Mouse (Mus musculus) G1E (cell line): ENCODE measurements around the gene Kif13a. TPM values are rescaled to one million over a fixed set of nuclear protein-coding genes. Genes with fewer than 3 reads are reported as not detected.

Experiments used
- ATAC-seq: 2 replicates; pipeline ENCODE4 v1.8.0; 2016; ENCODE audit warnings: mild to moderate bottlenecking; ENCODE audit not compliant: insufficient number of reproducible peaks, poor library complexity, low FRiP score, severe bottlenecking; ENCODE audit errors: extremely low read depth
- DNase-seq: peaks from one replicate; pipeline ENCODE4 v3.0.0; 2012; ENCODE audit warnings: low spot score
- H3K27me3 ChIP-seq: 2 replicates; pipeline ENCODE4 v1.6.1; 2012; ENCODE audit warnings: mild to moderate bottlenecking, low read length, inconsistent platforms; ENCODE audit not compliant: insufficient read depth
- H3K36me3 ChIP-seq: replicated peaks from 2 replicates; pipeline ENCODE3; 2012; ENCODE audit warnings: mild to moderate bottlenecking, inconsistent platforms
- H3K4me1 ChIP-seq: 2 replicates; pipeline ENCODE4 v1.6.1; 2012; ENCODE audit warnings: low read depth, low read length, inconsistent platforms, mixed read lengths; ENCODE audit not compliant: insufficient read depth
- H3K4me3 ChIP-seq: 2 replicates; pipeline ENCODE4 v1.5.1; 2012; ENCODE audit warnings: low read depth, mild to moderate bottlenecking, inconsistent platforms, low read length, moderate library complexity, mixed read lengths
- H3K9me3 ChIP-seq: replicated peaks from 2 replicates; pipeline ENCODE4 v1.6.1; 2012; ENCODE audit warnings: inconsistent platforms
- CTCF ChIP-seq: IDR thresholded peaks from 2 replicates; pipeline ENCODE4 v1.5.1; 2012; ENCODE audit warnings: low read depth, low read length, inconsistent platforms, mixed read lengths
- GATA1 ChIP-seq: IDR thresholded peaks from 2 replicates; pipeline ENCODE4 v1.6.1; 2012; ENCODE audit warnings: borderline replicate concordance, low read length, inconsistent platforms, mixed read lengths
- GATA2 ChIP-seq: IDR thresholded peaks from 2 replicates; pipeline ENCODE4 v1.6.1; 2012; ENCODE audit warnings: low read depth, low read length, inconsistent platforms, borderline replicate concordance
- POLR2AphosphoS5 ChIP-seq: IDR thresholded peaks from 2 replicates; pipeline ENCODE4 v1.6.1; 2012; ENCODE audit warnings: low read depth, low read length, inconsistent platforms; ENCODE audit not compliant: insufficient replicate concordance
- TAL1 ChIP-seq: conservative IDR thresholded peaks from 2 replicates; pipeline ENCODE4 v1.6.1; 2012; ENCODE audit warnings: low read depth, low read length, inconsistent platforms, mixed read lengths
- polyA plus RNA-seq: library from polyadenylated mRNA; stranded (reverse); fragments of >175 nt; gene quantifications from 2 replicates; pipeline ENCODE4 v1.2.3, GENCODE M21; 2012
- total RNA-seq, 2 experiments: library from RNA; stranded (forward) in 1 of 2; stranded (reverse) in 1 of 2; fragments of 200-1000 nt in 1 of 2; fragments of >200 nt in 1 of 2; fragmentation: Nextera tagmentation in 1 of 2; gene quantifications; 2 replicates each; pipeline ENCODE4 v1.2.3; 2014 to 2017

The Kif13a gene
- total and polyA plus RNA-seq, 3 experiments = 0.16 TPM; not detected in 2

DNA sequence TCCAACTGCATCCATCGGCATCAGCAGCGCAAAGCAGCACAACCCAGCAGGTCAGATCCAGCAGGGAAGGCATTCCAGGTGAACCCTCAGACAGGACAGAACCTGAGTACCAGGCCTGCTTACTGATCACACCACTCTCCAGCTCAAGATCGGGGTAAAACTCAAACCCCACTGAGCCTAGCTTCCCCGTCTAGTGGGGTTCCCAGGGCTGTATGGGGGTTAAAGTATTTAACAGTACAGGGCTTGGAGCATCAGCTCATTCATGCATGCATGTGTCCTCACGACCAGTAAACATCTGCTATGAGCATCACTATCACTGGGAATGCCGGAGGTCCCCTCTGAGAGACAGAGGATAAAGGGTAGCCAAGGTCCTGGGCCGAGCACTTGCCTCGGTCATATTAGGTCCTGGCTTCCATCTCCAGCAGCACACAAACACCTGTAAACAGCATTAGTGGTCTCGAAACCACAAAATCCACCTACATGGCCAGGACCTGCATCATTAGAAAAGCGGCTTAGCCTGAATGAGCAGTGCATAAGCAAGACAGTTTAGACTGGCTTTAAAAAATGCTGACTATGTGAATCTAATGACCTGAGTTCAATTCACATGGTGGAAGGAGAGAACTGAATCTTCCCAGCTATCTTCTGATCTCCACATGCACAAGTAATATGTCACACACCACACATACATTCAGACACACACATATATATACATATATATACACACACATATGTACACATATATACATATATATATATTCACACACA, 43.0 kb downstream of the Kif13a start:
- TF ChIP-seq GATA1 = no peak
- no peak for TF ChIP-seq TAL1
- no peak for TF ChIP-seq GATA2
- no peak for TF ChIP-seq POLR2AphosphoS5
- no peak for TF ChIP-seq CTCF
- Histone ChIP-seq H3K27me3 (no peaks in the 10 kb centered on the region; the same call in 1 of the 2 replicates), H3K36me3 (no peaks in the 10 kb centered on the region), H3K4me3 (no peak overlapping the region), H3K4me1 (no peaks in the 10 kb centered on the region), H3K9me3 (no peaks in the 10 kb centered on the region)
- DNase-seq (no peak), ATAC-seq (no peak)

GRCm38 (mm10) chr13:46885759-46886060, 44.0 kb downstream of the Kif13a start:
- DNase-seq (no peak), ATAC-seq (no peak)
- H3K27me3 ChIP-seq = no peaks in the 10 kb centered on the region; the same call in 1 of the 2 replicates
- H3K9me3 ChIP-seq = no peaks in the 10 kb centered on the region
- no peak for TF ChIP-seq TAL1
- TF ChIP-seq CTCF = no peak
- TF ChIP-seq GATA1 = no peak
- TF ChIP-seq GATA2 = no peak
- no peak for TF ChIP-seq POLR2AphosphoS5
- H3K36me3 ChIP-seq = no peaks in the 10 kb centered on the region
- no peaks in the 10 kb centered on the region for H3K4me1 ChIP-seq
- no peak overlapping the region for H3K4me3 ChIP-seq

GRCm38 (mm10) chr13:46884898-46885758, 44.5 kb downstream of the Kif13a start:
- Histone ChIP-seq H3K27me3 (no peaks in the 10 kb centered on the region; the same call in 1 of the 2 replicates), H3K36me3 (no peaks in the 10 kb centered on the region), H3K9me3 (no peaks in the 10 kb centered on the region), H3K4me3 (no peak overlapping the region), H3K4me1 (no peaks in the 10 kb centered on the region)
- ATAC-seq (no peak), DNase-seq (no peak)
- TF ChIP-seq GATA1 (no peak), GATA2 (no peak), CTCF (no peak), POLR2AphosphoS5 (no peak), TAL1 (no peak)

DNA sequence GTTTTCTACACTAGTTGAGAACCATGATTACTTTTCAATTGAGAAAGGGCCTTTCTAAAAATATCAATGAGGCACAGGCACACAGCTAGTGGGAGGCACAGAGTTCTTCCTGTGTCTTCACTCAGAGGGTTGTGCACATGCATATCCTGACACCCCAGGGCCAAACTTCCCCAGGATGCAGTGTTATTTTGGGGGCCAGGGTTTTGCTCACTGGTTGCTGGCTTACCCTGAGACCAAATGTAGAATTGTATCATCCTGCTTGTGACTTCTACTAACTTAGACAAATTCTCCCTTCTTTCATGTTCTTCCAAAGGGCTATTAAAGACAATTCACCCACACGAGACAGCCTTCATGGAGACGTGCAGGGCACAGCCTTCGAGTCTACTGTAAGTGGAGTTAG, 45.7 kb downstream of the Kif13a start:
- Histone ChIP-seq H3K36me3 (no peaks in the 10 kb centered on the region), H3K9me3 (no peaks in the 10 kb centered on the region), H3K4me1 (no peaks in the 10 kb centered on the region), H3K4me3 (no peak overlapping the region), H3K27me3 (no peaks in the 10 kb centered on the region)
- DNase-seq (no peak), ATAC-seq (no peak)
- no peak for TF ChIP-seq GATA1
- TF ChIP-seq POLR2AphosphoS5 = no peak
- no peak for TF ChIP-seq CTCF
- no peak for TF ChIP-seq TAL1
- TF ChIP-seq GATA2 = no peak

GRCm38 (mm10) chr13:46883381-46883780, 46.3 kb downstream of the Kif13a start:
- no peak for DNase-seq
- Histone ChIP-seq H3K4me1 (no peaks in the 10 kb centered on the region), H3K9me3 (no peaks in the 10 kb centered on the region), H3K4me3 (no peak overlapping the region), H3K27me3 (no peaks in the 10 kb centered on the region), H3K36me3 (no peaks in the 10 kb centered on the region)
- no peak for ATAC-seq
- no peak for TF ChIP-seq GATA2

GRCm38 (mm10) chr13:46880736-46881135, 48.9 kb downstream of the Kif13a start:
- Histone ChIP-seq H3K4me3 (no peak overlapping the region), H3K4me1 (no peaks in the 10 kb centered on the region), H3K27me3 (no peaks in the 10 kb centered on the region), H3K9me3 (no peaks in the 10 kb centered on the region), H3K36me3 (no peaks in the 10 kb centered on the region)
- DNase-seq (no peak), ATAC-seq (no peak)
- TF ChIP-seq POLR2AphosphoS5 = no peak
- TF ChIP-seq TAL1 = no peak

DNA sequence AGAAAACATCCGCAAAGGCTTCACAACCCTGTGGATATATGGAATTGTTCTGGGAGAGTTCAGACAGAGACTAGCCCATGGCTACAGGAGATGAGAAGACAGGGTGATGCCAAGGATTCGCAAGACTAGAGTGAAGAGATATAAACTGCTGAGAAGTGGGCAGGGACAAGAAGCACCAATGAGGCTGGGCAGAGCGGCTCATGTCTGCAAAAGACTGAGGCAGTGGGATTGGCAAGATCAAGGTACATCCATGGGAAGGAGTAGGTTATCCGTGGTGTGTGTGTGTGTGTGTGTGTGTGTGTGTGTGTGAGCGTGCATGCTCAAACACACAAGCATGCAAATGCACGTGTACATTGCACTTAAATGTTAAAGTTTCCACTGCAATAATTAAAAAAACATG, 49.4 kb downstream of the Kif13a start:
- Histone ChIP-seq H3K27me3 (no peaks in the 10 kb centered on the region), H3K36me3 (no peaks in the 10 kb centered on the region), H3K4me1 (no peaks in the 10 kb centered on the region), H3K4me3 (no peak overlapping the region), H3K9me3 (no peaks in the 10 kb centered on the region)
- no peak for TF ChIP-seq POLR2AphosphoS5
- TF ChIP-seq GATA1 = no peak
- no peak for TF ChIP-seq GATA2
- TF ChIP-seq CTCF = no peak
- no peak for TF ChIP-seq TAL1
- ATAC-seq = no peak
- no peak for DNase-seq
